Mouse (Mus musculus) limb, embryonic 12.5 days (tissue): ENCODE results near the gene Lrrn4cl. TPM values are rescaled to one million over a fixed set of nuclear protein-coding genes. Genes with fewer than 3 reads are reported as not detected.

Source experiments
- ATAC-seq: fragments of 200-750 bp; cut with Nextera tagmentation; 2 replicates; pipeline ENCODE4 v1.8.0; 2017; ENCODE audit warnings: low read depth, moderate TSS enrichment; ENCODE audit not compliant: insufficient number of reproducible peaks, insufficient read depth, low FRiP score, low TSS enrichment
- H3K27ac ChIP-seq: fragments of 300-500 bp; sonication (generic); 2 replicates; pipeline ENCODE4 v1.5.1; 2016; ENCODE audit warnings: mild to moderate bottlenecking, moderate library complexity
- H3K27me3 ChIP-seq: fragments of 300-500 bp; sonication (generic); 2 replicates; pipeline ENCODE4 v1.6.1; 2016; ENCODE audit warnings: mild to moderate bottlenecking, moderate library complexity
- H3K36me3 ChIP-seq: fragments of 300-500 bp; sonication (generic); 2 replicates; pipeline ENCODE4 v1.6.1; 2016; ENCODE audit warnings: mild to moderate bottlenecking, moderate library complexity
- H3K4me1 ChIP-seq: fragments of 300-500 bp; sonication (generic); replicated peaks from 2 replicates; pipeline ENCODE4 v1.6.1; 2016
- H3K4me2 ChIP-seq: fragments of 300-500 bp; sonication (generic); 2 replicates; pipeline ENCODE4 v1.6.1; 2016; ENCODE audit warnings: mild to moderate bottlenecking, moderate library complexity
- H3K4me3 ChIP-seq: fragments of 300-500 bp; sonication (generic); replicated peaks from 2 replicates; pipeline ENCODE4 v1.5.1; 2016; ENCODE audit warnings: mild to moderate bottlenecking
- H3K9ac ChIP-seq: fragments of 300-500 bp; sonication (generic); replicated peaks from 2 replicates; pipeline ENCODE4 v1.6.1; 2016; ENCODE audit warnings: mild to moderate bottlenecking, moderate library complexity
- H3K9me3 ChIP-seq: fragments of 300-500 bp; sonication (generic); 2 replicates; pipeline ENCODE4 v1.6.1; 2016; ENCODE audit warnings: mild to moderate bottlenecking, moderate library complexity
- WGBS: fragments of 180-500 bp; shearing (Covaris S2); methylation state at CpG from one replicate; pipeline ENCODE4 v1.1.7; 2016; 5-methylcytosine and 5-hydroxymethylcytosine counted together
- polyA plus RNA-seq: library from polyadenylated mRNA; unstranded; fragments of >200 nt; fragmentation: Nextera tagmentation; extraction: Ambion mirVana; gene quantifications from 2 replicates; pipeline ENCODE4 v1.2.1, GENCODE M21; 2016

The Lrrn4cl gene
- 0.24 and 0.58 TPM in 2 replicates for polyA plus RNA-seq

GRCm38 (mm10) chr19:8850402-8850901 is at the start of gene Lrrn4cl:
Gene Lrrn4cl, plus strand, starts transcription at chr19:8850768.
- H3K4me2 ChIP-seq = no peak within 1 kb of the TSS

GRCm38 (mm10) chr19:8802130-8802821 is 48.3 kb upstream of the Lrrn4cl start, which contains the start of gene Zbtb3:
Gene Zbtb3, plus strand, starts transcription at chr19:8802555.
- H3K4me3 ChIP-seq = peak within 1 kb of the TSS; percentile 54
- peak within 1 kb of the TSS; percentile 81 for H3K27ac ChIP-seq
- H3K27me3 ChIP-seq = no peaks in the 10 kb centered on the region
- ATAC-seq = peak; percentile 96
- peak within 1 kb of the TSS; percentile 40; the same call in 1 of the 2 replicates for H3K9ac ChIP-seq
- H3K4me1 ChIP-seq = peaks cover 11% of the 10 kb centered on the region
- under 1% methylated on average over 30 of the region's 30 CpGs for WGBS
- H3K9me3 ChIP-seq = no peaks in the 10 kb centered on the region
- peaks cover 34% of the 10 kb centered on the region for H3K36me3 ChIP-seq
- H3K4me2 ChIP-seq = peak within 1 kb of the TSS; percentile 70

More at GRCm38 (mm10) chr19:8850402-8850901, at the start of gene Lrrn4cl:
- Histone ChIP-seq H3K36me3 (peaks cover 32% of the 10 kb centered on the region), H3K27ac (peak within 1 kb of the TSS; percentile 29; the same call in 1 of the 2 replicates), H3K4me1 (peaks cover 14% of the 10 kb centered on the region), H3K27me3 (no peaks in the 10 kb centered on the region), H3K9me3 (no peaks in the 10 kb centered on the region), H3K4me3 (no peak within 1 kb of the TSS), H3K9ac (0 out of 2 replicates have a peak within 1 kb of the TSS, but pooled peaks have one; percentile 18)
- 21% methylated on average over 7 of the region's 7 CpGs for WGBS
- no peak for ATAC-seq

- no peak for ATAC-seq
- Histone ChIP-seq H3K9me3 (no peaks in the 10 kb centered on the region), H3K4me1 (peaks cover 6% of the 10 kb centered on the region), H3K27ac (peak overlapping the region; percentile 81; the same call in 1 of the 2 replicates), H3K4me2 (peak overlapping the region; percentile 70), H3K36me3 (peaks cover 45% of the 10 kb centered on the region), H3K27me3 (no peaks in the 10 kb centered on the region), H3K9ac (no peak overlapping the region), H3K4me3 (peak overlapping the region; percentile 54; the same call in 1 of the 2 replicates)
- WGBS = 93% methylated on average over 9 of the region's 9 CpGs
These were observed 47.3 kb upstream of the Lrrn4cl start for GRCm38 (mm10) chr19:8803204-8803780.

- no peaks in the 10 kb centered on the region for H3K9me3 ChIP-seq
- peaks cover 52% of the 10 kb centered on the region for H3K36me3 ChIP-seq
- peaks cover 6% of the 10 kb centered on the region for H3K4me1 ChIP-seq
- 88% methylated on average over 11 of the region's 11 CpGs for WGBS
- H3K4me3 ChIP-seq = no peak overlapping the region
- no peaks in the 10 kb centered on the region for H3K27me3 ChIP-seq
- no peak overlapping the region for H3K4me2 ChIP-seq
- no peak overlapping the region for H3K27ac ChIP-seq
- H3K9ac ChIP-seq = no peak overlapping the region
- ATAC-seq = no peak
These were observed 46.5 kb upstream of the Lrrn4cl start for GRCm38 (mm10) chr19:8803879-8804660.

- H3K27me3 ChIP-seq = no peaks in the 10 kb centered on the region
- H3K36me3 ChIP-seq = peaks cover 75% of the 10 kb centered on the region
- H3K27ac ChIP-seq = no peak overlapping the region
- ATAC-seq = no peak
- H3K4me3 ChIP-seq = no peak overlapping the region
- H3K9ac ChIP-seq = no peak overlapping the region
- 94% methylated on average over 5 of the region's 5 CpGs for WGBS
- peaks cover 6% of the 10 kb centered on the region for H3K4me1 ChIP-seq
- no peak overlapping the region for H3K4me2 ChIP-seq
- no peaks in the 10 kb centered on the region for H3K9me3 ChIP-seq
These were observed 43.8 kb upstream of the Lrrn4cl start for GRCm38 (mm10) chr19:8806810-8807209.

- Histone ChIP-seq H3K4me3 (no peak overlapping the region), H3K9ac (no peak overlapping the region)
These were observed 34.8 kb upstream of the Lrrn4cl start for GRCm38 (mm10) chr19:8815812-8816211.

GRCm38 (mm10) chr19:8817001-8817400 is 33.6 kb upstream of the Lrrn4cl start:
- Histone ChIP-seq H3K4me2 (peak overlapping the region; percentile 99), H3K9me3 (no peaks in the 10 kb centered on the region), H3K27ac (no peak overlapping the region), H3K36me3 (peaks cover 50% of the 10 kb centered on the region), H3K4me1 (peaks cover 29% of the 10 kb centered on the region), H3K27me3 (no peaks in the 10 kb centered on the region), H3K9ac (peak overlapping the region; percentile 47), H3K4me3 (peak overlapping the region; percentile 15; the same call in 1 of the 2 replicates)
- WGBS = 85% methylated on average over 3 of the region's 3 CpGs
- no peak for ATAC-seq

More at GRCm38 (mm10) chr19:8815812-8816211, 34.8 kb upstream of the Lrrn4cl start:
- H3K9me3 ChIP-seq = no peaks in the 10 kb centered on the region
- ATAC-seq = no peak
- H3K27me3 ChIP-seq = no peaks in the 10 kb centered on the region
- H3K27ac ChIP-seq = no peak overlapping the region
- no peak overlapping the region for H3K4me2 ChIP-seq
- 82% methylated on average over 11 of the region's 11 CpGs for WGBS
- peaks cover 22% of the 10 kb centered on the region for H3K4me1 ChIP-seq
- peaks cover 60% of the 10 kb centered on the region for H3K36me3 ChIP-seq

GRCm38 (mm10) chr19:8818301-8818798 is 32.2 kb upstream of the Lrrn4cl start:
- Histone ChIP-seq H3K4me3 (peak overlapping the region; percentile 100), H3K4me1 (peaks cover 41% of the 10 kb centered on the region), H3K4me2 (peak overlapping the region; percentile 99), H3K27me3 (no peaks in the 10 kb centered on the region), H3K9me3 (no peaks in the 10 kb centered on the region), H3K27ac (peak overlapping the region; percentile 99), H3K9ac (peak overlapping the region; percentile 83), H3K36me3 (peaks cover 43% of the 10 kb centered on the region)
- no peak for ATAC-seq
- 27% methylated on average over 14 of the region's 14 CpGs for WGBS

GRCm38 (mm10) chr19:8818801-8819595 is 31.6 kb upstream of the Lrrn4cl start, which contains the start of gene Ttc9c:
Gene Ttc9c, minus strand, starts transcription at chr19:8819333.
- peak; percentile 93 for ATAC-seq
- H3K4me3 ChIP-seq = peak within 1 kb of the TSS; percentile 100
- H3K27ac ChIP-seq = peak within 1 kb of the TSS; percentile 99
- H3K9me3 ChIP-seq = no peaks in the 10 kb centered on the region
- peaks cover 41% of the 10 kb centered on the region for H3K4me1 ChIP-seq
- H3K9ac ChIP-seq = peak within 1 kb of the TSS; percentile 97
- H3K4me2 ChIP-seq = peak within 1 kb of the TSS; percentile 99
- peaks cover 43% of the 10 kb centered on the region for H3K36me3 ChIP-seq
- no peaks in the 10 kb centered on the region for H3K27me3 ChIP-seq
- WGBS = under 1% methylated on average over 33 of the region's 33 CpGs
